Mouse (Mus musculus) urinary bladder, adult 18-20 months (tissue): ENCODE results near the gene Actr1b.

Experiments used
- DNase-seq, 2 experiments: peaks; one replicate each; pipeline ENCODE4 v3.0.0; 2022; ENCODE audit warnings: low spot score in 2 of 2, mixed read lengths in 2 of 2

Gene Actr1b

DNA sequence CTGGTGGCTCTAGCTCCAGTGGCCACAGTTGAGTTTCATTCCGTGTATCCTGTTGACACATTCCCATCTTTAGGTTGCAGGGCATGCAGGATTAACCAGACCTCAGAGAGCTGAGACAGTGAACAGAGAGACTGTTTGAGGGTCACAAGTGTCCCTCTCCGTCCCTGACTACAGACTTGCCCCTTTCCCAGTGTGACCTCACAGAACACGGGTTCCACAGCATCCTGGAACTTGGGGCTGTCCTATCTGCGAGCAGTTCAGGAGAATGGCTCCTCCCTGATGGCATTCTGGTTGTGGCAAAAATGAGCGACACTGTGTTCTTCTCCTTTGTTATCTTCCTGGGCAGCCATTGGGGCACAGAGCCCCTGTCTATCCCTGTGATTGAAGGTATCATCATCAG is at the start of gene Actr1b:
TSS of gene Actr1b (minus strand) at position 112 of the 400 bp plus-strand sequence.
- no peak for DNase-seq

DNA sequence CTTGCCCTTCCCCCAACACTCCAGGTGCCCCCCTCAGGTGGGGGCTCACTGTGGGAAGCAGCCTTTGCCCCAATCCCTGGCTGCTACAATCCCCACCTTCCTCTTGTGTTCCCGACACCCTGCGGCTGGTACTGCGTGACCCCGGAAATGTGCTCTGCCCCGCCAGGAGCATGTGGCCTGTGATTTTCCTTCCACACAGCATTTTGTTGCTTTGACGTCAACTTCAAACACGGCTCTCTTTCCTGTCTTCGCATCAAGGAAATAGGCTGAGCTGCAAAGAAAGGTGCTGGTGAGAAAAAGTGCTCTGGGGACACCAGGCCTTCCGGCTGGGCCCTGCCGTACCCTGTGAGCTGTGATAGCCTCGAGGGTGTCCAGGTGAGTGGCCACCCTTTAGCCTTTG is 47.3 kb upstream of the Actr1b start, which contains the start of gene Zap70:
TSS of gene Zap70 (plus strand) at position 231 of the 400 bp plus-strand sequence.
- DNase-seq, result no peak

DNA sequence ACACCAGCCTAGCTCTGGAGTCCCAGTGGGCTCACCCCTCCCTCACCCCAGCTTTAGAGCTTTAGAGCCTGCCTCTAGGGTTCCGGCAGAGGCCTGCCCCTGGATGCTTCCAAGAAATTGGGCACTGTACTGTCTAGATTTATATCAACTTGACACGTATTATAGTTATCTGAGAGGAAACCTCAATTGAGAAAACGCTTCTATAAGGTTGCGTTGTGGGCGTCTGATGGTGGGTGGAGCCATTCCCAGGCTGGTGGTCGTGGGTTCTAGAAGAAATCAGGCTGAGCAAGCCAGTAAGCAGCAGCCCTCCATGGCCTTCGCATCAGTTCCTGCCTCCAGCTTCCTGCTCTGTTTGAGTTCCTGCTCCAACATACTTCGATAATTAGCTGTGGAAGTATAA is 46.8 kb upstream of the Actr1b start:
- no peak for DNase-seq

DNA sequence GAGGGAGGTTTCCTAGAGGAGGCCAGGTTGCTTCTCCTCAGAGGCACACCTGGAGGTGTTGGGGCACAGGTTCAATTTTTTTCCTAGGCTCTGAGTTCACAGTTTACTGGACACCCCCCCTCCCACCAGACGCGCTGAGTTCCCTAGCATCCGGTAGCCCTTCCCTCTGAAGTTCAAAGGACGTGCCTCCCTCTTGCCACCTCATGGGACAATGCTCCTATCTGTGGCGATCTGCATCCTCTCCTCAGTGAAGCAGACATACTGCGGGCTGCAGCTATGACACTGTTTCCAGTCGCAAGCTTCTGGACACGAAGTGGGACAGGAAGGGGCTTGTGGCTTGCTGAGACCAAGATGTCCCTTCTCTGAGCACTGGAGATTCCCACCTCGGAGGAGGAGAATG is 46.2 kb upstream of the Actr1b start:
- no peak for DNase-seq

DNA sequence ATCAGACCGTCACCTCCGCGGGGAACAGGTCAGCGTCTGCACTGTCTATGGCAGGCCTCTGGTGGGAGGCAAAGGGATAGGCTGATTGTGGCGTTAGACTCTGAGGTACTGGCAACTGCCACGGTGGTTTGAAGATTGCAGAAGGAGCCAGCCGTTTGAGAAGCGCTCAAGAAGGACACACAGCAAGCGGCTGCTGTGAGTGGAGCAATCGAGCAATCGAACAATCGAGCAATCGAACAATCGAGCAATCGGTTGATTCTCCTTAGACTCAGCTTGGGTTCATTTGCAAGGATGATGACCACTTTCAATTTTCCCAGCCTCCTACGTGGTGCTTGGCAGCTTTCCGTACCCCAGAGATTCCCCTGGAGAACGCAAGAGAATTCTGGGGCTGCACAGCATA is 44.9 kb upstream of the Actr1b start:
- no peak for DNase-seq

DNA sequence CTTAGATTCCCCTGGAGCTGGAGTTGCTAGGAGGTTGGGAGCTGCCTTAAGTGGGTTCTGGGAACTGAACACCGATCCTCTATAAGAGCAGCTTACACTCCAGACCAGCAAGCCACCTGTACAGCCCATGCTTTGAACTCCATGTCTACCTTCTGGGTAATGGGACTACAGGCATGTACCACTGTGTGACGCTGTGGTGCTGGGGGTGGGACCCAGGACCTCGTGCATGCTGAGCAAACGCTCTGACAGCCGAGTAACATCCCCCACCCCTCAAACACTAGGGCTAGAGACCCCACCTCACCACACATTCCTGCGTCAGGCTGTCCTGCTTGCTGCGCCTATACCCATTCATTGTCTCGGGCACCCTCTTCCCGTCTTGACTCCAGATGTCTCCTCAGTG is 44.3 kb upstream of the Actr1b start:
- no peak for DNase-seq

DNA sequence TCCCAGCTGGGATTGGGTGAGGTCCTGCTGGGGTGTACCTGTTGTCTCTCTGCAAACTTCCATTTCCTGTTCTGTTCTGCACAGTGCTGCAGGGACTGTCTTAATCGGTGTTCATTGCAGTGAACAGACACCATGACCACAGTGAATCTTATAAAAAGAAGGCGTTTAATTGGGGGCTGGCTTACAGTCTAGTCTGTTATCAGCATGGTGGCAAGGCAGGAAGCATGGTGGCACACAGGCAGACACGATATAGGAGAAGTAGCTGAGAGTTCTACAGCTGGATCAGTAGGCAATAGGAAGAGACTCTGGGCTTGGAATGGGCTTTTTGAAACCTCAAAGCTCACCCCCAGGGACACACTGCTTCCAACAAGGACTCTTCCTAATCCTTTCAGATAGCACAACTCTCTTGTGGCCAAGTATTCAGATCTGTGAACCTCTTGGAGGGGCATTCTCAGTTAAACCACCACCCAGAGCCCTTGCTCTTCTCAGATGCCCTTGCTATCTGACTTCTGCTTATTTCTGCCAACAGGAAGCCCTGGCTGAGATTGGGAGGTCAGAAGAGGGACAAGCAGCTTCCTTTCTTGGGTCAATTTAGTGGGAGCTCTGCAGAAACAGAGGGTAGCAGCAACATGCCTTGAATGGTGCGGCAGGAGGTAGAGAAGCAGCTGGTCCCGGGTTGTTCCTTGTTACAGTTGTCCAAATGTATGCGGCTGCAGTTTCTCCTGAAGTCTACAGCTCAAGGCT is 39.9 kb upstream of the Actr1b start:
- DNase-seq, result no peak

DNA sequence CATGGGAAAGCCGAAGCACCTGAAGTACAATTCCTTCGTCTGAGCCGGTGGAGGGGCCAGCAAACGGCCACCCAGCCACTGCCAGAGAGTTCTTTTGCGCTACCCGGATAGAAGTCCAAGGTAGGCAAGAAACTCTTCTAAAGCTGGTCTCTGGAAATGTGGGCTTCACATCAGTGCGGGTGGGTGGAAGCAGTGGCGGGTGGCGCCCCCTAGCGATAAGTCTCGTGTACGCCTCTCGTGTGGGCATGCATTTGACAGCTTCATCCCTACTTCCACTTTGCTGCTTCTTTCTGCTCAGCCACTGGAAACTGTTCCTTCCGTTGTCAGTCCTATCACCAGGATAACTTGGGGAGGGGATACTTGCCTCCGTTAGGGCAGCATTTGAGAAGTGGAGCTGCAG is 32.2 kb upstream of the Actr1b start:
- no peak for DNase-seq

DNA sequence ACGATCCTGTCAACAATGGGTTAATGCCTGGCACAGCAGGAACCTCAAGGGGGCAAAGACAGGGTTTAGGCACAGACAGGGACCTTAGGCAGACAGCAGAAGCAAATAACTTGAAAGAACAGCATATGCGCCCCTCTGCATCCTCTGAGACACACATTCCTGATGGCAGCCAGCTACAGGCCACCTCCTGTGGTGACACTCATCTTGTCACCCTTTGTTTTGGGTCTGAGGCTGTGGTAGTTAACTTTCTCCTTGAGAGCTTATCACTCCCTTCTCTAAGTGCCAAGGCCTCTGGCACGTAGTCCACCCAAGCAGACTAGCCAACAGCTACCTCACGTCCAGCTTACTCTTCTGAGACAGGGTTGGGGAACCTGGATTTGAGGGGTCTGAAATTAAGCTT is 31.4 kb upstream of the Actr1b start:
- no peak for DNase-seq

DNA sequence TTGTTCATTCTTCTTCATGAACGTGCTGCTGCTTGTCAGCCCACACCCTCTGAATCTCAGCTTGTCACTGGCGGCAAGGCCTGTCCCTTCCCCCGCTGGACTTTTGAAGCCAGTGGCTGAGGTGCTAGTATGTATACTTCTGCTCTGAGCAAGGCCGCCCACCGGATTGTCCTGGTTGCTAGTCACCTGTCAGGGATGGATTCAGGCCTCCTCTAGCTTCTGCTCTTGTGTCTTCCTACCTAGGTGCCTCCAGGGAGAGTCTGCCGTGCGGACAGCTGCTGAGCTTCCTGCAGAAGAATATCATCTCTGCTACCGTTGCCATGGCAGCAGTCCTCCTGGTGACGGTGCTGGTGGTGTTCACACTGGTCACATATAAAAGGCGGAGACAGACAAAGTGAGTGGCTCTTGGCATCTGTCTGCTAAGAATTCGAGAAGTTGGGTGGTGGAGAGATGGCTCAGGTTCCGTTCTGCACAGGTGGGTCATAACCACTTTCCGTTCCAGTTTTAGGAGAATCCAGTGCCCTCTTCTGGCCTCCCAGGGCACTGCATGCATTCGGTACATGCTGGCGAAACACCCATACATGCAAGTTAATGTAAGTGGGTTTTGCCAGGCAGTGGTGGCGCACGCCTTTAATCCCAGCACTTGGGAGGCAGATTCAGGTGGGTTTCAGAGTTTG is 30.2 kb upstream of the Actr1b start:
- peak; percentile 40 to 75 for DNase-seq

DNA sequence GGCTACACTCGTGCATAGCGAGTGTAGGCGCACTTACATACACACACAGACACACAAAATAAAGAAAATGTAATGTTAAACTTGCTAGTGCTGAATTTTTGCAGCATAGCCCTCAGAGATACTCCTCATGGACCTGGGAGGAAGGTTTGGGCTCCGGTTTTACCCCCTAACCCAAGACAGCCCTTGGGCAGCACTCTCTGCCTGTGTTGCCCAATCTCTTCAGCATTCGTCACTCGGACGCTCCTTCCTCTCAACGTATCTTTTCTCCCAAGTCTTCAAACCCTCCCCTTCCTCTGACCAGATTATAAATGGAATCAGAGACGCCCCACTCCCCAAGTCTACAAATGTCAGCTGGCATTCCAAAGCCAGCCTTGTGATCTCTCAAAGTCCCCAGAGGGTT is 28.8 kb upstream of the Actr1b start:
- no peak for DNase-seq

DNA sequence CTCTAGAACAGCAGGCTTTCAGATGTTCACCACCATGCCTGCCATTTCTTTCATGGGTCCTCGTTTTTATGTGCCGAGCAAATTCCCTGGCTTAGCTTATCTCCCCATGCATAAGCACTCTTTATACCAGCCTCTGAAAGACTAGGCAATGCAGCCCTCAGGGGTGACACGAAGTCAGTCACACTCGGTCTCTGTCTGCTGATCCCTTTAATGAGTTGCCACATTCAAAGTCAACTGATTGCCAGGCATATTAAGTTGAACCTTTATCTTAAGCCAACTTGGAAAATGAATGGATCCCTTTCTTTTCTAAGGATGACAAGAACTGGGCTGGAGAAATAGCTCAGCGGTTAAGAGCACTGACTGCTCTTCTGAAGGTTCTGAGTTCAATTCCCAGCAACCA is 25.0 kb upstream of the Actr1b start:
- no peak for DNase-seq

DNA sequence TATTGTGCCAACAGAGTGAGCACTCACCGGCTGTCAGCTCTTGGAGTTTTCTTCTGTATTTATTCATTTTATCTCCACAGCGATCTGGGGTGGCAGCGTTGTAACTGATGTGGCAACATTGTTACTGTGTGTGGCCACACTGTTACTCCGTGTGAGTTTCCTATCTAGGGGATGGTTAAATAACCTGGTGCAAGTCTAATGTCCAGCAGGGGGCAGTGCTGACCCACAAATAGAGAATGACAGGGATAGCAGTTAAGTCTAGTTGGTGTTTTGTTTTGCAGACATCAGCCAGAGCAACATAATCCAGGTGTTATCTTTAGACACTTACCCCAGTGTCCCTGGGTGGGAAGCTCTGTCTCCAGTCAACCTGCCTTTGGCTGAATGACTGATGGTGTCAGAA is 23.1 kb upstream of the Actr1b start:
- DNase-seq, result peak; percentile 35 to 66

DNA sequence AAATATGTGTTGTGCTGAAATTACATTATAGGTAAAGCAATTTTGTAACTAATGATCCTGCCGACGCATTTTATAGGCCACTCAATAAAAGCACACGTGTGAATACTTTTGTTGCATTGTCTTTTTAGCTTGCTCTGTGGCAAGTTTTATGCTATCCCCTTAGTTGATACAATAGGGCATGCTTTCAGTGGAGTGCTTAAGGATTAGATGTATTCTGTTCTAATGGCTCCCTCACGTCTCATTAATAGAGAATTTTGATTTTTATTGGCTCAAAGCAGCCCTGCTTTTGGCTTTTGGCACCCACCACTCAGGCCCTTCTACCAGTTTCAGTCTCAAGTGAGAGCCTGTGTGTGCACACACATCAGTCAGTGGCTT is 9.8 kb upstream of the Actr1b start:
- DNase-seq, result no peak

DNA sequence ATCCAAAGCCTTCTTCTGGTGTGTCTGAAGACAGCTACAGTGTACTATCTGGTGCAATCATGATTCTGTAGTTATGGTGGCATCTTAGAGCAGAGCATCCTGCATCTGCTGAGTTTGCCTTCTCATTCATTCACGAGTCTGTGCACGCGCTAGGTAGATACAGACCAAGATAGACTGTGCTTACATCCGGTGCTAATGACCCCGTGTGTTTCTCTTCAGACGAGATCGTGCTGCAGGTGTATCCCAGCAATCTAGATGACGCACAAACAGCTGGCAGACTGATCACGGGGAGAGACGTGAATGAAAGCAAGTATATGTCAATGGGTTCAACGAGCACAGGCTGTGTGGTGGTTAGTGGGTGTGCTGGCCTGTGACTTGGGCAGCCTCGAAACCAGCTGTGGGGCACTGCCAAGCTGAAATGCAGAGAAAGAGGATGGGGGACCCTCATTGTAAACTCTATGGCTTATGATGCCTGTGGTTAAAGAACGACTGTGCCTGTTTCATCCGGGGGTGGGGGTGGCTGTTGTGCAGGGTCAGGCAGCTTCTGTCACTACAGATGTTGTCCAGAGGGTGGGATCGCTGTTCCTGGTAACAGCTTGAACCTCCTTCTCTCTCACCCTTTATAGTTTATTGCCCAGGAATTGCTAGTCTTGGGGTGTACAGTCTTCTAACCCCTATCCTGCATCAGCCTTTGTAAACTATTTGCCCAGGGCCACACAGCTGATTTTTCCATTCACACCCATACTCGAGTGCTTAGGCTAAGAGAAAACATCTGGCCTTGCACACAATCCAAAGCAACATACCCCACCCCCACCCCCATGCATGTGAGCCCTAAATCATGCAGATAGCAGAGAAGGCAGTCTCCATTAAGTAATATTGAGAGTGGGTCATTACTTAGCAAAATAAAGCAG is 9.2 kb upstream of the Actr1b start:
- DNase-seq, result no peak

DNA sequence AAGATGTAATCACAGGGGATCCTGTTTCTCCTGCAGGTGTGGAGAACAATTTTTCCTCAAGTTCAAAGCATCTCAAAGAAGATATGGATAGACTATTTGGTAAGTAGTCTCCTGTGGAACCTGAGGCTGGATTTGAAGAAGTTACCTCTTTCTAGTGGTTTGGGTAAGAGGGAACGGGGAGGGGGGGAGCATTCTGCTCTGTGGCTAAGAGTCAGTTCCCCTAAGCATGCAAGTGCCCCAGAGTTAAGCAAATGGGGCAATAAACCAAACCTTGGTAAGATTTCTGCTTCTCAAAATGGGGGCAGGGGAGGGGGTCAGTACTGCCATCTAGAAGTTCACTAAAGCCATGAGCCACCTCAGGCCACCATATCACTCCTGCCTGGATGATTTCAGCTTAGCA is 4.6 kb upstream of the Actr1b start:
- DNase-seq, result no peak

DNA sequence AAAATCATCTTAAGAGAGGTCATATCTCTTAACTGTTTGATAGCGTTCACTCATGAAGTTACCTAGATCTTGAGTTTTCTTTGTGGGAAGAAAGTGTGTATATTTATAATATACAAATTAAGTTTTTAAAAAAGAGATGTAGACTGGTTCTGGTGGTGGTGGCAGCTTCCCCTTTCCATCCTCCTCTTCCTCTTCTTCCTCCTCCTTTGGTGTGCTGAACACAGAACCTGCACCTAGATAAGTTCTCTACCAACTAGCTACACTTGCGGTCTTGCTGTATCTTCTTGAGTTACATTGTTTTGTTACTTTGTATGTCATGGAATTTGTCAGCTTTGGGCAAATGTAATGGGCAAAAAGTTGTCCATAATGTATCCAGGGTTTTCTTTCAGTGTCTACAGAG is 3.1 kb downstream of the Actr1b start:
- no peak for DNase-seq

DNA sequence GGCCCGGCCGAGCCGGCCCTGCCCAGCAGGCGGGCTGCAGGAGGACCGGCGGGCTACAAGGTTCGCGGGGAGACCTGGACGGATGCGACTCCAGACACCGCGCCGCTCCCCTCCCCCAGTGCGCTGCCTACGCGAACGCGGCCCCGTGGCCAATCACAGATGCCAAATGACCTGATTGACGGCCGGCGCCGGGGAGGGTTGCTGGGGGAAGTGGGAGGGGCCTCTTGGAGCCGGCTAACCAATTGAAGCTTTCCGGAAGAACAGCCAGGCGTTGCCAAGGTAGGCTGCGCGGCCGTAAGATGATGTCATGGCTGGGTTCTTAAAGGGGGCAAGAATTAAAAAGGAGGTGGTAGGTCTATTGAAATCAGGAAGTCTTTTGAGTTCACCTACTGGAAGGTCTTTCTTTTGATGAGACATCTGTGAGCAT is 4.4 kb downstream of the Actr1b start, which contains the start of gene 4933424G06Rik:
TSS of gene 4933424G06Rik (plus strand) at position 296 of the 427 bp plus-strand sequence.
- peak; percentile 93 to 97 for DNase-seq

DNA sequence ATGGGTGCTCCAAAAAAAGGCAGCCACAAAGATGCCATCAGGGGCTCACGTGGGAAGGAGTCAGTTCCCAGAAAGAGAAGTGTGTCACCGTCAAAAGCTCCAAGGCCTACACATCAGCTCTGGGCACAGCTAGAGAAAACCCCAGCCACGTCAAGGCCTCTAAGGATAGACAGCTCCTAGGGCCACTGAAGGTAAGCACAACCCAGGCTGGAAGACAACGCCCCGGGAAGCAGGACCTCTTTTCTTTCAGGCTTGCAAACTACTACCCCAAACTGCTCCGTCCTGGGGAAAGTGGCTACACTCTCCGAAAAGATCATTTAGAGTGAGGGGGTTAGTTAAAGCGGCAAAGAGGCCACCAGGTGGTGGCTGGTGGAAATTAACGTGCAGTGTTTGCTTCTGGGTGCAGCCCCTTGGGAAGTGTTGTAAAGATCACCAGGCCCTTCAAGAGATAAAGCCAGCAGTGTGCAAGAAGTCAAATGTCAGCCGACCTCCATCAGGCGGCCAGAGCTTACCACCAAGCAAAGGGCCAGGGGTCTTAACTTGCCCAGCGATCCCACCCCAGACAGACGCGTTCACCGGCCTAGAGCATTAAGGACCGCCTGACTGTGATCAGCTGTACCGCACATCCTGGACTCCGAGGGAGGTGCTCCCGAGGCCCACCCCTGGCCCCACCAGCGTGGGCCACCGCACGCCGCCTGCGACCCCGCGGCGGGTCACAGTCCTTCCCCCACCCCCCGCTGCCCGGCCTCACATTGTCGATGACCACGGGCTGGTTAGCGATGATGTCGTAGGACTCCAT is 5.0 kb downstream of the Actr1b start:
- peak in 1 of 2 experiments; percentile 16 for DNase-seq

DNA sequence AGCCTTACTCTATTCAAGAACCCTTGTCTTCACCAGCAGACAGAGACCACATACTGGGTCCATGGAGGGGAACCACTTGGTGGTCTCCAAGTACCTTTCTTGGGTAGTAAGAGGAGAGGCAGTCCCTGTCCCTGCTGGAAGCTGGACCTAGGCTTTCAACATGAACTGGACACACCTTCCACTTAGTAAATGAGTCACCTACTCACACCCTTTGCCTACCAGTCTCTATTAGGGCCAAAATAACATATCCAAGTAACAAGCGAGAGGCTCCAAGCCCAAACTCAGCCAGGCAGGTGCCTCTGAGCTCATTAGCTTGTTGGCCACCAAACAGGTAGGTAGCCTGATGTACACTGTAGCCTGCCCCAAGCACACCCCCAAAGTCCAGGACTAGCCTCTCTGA is 5.6 kb downstream of the Actr1b start:
- peak in 1 of 2 experiments; percentile 20 for DNase-seq

DNA sequence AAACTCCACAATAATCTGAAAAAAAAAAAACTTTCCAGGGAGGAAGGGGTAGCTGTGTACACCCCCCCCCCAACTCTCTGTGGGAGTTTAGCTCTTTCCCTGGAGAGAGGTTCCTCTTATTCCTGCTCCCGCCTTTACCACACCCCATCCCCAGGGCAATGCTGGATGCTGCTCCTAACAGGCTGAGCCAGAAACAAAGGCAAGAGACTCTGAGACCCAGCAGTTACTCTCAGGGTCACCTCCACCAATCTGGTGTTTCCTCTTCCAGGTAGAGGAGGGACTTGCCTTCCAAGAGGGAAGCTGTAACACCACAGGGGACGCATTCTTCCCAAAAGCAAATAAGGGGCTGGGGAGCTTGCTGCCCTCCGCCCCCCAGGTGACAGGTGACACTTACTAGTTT is 6.4 kb downstream of the Actr1b start:
- DNase-seq, result no peak
